Mouse (Mus musculus): ENCODE measurements around the gene Kcna2.
A peak's percentile ranks its signal among the peaks of the same experiment; 100 is the strongest.

Gene Kcna2

DNA sequence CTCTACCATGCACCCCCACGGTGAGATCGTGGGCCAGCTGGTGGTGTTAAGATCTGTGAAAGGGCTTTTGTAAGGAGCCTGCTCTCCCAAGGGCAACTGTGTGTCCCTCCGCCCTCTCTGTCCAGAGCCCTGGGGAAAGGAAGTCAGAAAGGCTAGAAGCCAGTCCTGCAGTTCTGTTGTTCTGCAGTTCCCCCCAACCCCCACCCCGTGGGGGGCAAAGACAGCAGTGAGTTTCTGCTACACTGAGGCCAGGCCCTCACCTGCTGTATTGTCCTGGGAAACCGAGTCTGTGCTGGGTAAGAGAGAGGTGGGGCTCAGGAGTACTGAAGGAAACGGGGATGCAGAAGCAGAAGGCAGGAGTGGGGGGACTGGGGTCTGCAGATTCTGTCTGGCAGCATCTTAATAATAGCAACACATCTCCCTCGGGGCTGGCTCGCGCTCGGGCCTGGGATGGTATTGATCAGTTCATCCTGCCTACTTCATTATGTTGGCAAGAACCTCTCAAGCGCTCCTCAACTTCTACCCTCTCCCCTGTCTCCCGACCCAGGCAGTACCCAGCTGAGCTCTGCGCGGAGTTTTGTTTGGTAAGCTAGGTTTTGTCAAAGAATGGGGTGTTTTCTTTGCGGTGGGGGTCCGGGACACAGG, at the start of gene Kcna2:
Gene Kcna2 (plus strand): TSS at position 336 of the 645 bp plus-strand sequence.
- no peak for DNase-seq (ENCODE audit: inconsistent age in 2 of 2, low spot score in 1 of 2)

DNA sequence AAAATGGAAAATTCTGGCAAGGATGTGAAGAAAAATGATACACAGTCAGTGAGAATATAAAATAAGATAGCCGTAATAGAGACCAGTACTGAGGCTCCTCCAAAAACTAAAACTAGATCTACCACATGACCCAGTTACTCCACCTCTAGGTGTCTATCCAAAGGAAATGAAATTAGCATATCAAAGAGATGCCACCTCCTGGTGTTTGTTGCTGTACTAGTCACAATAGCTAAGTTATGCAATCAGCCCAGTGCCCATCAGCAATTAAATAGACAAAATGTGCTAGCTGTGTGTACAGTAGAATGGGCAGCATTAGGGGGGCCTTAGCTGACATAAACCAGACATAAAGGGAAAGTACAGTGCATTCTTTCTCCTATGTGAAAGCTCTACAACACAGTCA, 39.5 kb upstream of the Kcna2 start:
- no peak for DNase-seq (ENCODE audit: inconsistent age in 2 of 2, low spot score in 1 of 2)

GRCm38 (mm10) chr3:107062771-107063170, 38.2 kb upstream of the Kcna2 start:
- peak in 1 of 2 experiments; percentile 46 for DNase-seq (ENCODE audit: inconsistent age in 2 of 2, low spot score in 1 of 2)

GRCm38 (mm10) chr3:107065510-107066095, 35.3 kb upstream of the Kcna2 start:
- DNase-seq (ENCODE audit: inconsistent age in 2 of 2, low spot score in 1 of 2): no peak

GRCm38 (mm10) chr3:107066165-107066850, 34.6 kb upstream of the Kcna2 start:
- DNase-seq (ENCODE audit: inconsistent age in 2 of 2, low spot score in 1 of 2): no peak

DNA sequence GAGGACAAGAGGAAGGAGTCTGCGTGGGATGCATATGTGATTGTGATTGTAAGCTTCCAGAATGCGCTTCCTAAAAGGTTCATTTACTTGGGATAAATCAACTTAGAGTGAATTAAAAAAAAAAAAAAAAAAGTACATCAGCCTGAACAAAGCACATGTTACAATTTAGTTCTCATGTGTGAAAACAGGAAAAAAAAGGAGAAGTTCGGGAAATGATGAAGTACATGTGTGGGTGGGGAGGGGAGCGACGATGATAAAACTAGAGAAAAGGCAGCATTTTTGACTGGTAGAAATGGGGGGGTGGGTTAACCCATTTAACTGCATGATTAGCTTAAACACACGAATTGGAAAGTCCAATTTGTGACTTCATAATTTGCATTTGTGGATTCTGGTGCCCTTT, 33.7 kb upstream of the Kcna2 start:
- no peak for DNase-seq (ENCODE audit: inconsistent age in 2 of 2, low spot score in 1 of 2)

DNA sequence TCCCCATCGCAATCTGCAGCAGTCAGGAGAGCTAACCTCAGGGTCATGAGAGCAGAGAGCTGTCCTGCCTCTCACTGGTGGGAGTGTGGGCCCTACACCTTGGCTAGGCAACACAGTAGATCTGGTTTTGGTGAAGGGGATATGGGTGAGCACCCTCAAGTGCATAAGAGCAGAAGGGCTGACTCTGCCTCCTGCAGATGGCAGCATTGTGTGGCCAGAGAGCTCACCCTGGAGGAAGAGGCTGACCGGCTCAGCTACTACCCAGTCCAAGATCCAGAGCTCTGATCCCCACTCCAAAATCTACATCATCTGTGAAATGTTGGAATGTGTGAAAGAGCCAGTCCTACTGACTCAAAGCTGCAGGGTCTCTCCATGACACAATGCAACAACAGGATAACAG, 27.1 kb upstream of the Kcna2 start:
- no peak for DNase-seq (ENCODE audit: inconsistent age in 2 of 2, low spot score in 1 of 2)

DNA sequence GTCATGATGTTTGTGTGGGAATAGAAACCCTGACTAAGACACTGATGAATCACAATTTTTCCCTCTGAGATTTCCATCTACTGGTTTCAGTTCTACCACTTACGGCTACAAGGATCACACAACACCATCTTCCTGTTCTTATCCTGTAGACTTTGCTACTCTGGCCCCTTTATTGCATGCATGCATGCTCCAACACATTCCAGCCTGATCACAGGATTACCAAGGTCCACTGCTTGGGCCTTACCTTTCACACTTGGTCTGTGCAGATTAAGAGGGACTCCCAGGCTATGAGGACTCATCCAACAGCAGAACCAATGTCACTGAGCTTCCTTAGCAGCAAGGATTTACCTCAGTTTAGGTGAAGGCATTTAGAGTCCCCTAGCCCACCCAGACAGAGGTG, 25.2 kb upstream of the Kcna2 start:
- DNase-seq (ENCODE audit: inconsistent age in 2 of 2, low spot score in 1 of 2): no peak

GRCm38 (mm10) chr3:107076658-107077057, 24.3 kb upstream of the Kcna2 start:
- peak in 1 of 2 experiments; percentile 5 for DNase-seq (ENCODE audit: inconsistent age in 2 of 2, low spot score in 1 of 2)

DNA sequence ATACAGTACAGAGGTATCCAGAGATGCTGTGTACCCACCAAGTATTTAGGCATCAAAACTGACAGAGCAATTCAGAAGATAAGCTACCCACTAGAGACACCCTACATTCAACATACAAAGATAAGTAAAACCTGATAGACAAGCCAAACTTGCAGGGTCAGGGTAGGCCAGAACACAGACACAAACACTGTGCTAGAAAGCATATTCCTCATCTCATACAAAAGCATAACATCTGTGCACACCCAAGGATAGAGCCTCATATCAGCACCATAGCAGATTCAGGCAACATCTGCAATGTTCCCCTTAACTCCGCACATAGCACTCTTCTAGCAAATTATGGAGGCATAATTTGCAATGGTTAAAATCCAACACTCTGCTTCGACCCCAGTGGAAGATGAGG, 23.8 kb upstream of the Kcna2 start:
- DNase-seq (ENCODE audit: inconsistent age in 2 of 2, low spot score in 1 of 2): no peak

DNA sequence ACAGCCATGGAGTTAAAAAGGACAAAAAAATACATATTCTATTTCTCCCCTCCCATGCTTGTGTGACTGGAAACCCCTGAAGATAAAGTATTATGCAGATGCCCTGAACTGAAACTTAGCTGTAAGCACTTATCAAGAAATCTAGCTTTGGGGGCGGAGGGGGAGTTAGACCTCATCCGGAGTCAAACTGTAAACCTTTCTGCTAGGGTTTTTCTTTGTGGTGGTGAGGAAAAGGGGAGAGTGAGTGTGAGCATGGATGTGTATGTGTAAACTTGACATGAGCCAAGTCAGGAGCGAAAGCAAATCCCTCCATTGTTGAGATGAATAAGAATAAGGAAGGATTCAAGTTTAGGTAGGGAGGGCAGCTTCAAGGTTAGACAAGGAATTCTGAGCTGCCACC, 20.1 kb upstream of the Kcna2 start:
- DNase-seq (ENCODE audit: inconsistent age in 2 of 2, low spot score in 1 of 2): no peak

DNA sequence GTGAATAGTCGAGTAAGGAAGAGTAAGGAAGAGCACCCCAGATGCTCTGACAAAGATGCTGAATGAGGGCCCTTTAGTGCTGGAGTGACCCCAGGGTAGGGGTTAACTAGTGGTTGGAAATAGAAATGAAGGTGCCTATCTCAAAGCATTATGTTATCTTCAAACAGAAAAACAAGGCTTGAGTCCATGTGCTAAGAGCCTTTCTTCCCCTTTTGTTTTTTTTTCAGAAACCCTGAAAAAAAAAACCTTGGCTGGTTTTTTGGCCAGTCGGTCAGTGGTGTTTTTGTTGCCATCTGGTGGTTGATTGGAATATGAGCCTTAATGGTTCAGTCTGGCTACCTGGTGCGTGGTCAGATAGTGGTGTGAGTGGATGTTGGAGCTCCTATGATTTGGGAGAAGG, 19.7 kb upstream of the Kcna2 start:
- DNase-seq (ENCODE audit: inconsistent age in 2 of 2, low spot score in 1 of 2): peak in 1 of 2 experiments; percentile 64

GRCm38 (mm10) chr3:107084586-107084985, 16.4 kb upstream of the Kcna2 start:
- no peak for DNase-seq (ENCODE audit: inconsistent age in 2 of 2, low spot score in 1 of 2)

- no peak for DNase-seq (ENCODE audit: inconsistent age in 2 of 2, low spot score in 1 of 2)
Measured at GRCm38 (mm10) chr3:107087410-107087809, 13.5 kb upstream of the Kcna2 start.

DNA sequence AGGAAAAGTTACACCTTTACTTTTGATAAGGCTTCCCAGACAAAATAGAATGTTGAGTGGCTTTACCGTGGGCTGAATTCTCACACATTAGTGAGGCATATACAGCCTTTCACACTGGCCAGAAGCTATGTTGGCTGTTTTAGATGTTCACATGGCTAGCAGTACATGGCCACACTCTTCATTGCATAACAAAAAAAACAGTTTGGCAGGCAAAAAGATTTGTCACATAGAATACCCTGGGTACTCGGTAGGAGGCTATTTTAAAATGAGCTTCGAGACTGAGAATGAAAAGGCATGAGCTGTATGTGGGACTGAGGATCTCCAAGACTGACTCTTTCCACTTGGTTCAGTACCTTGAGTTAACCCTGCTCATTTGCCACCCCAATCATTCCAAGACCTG, 12.1 kb upstream of the Kcna2 start:
- no peak for DNase-seq (ENCODE audit: inconsistent age in 2 of 2, low spot score in 1 of 2)

GRCm38 (mm10) chr3:107089475-107089874, 11.5 kb upstream of the Kcna2 start:
- DNase-seq (ENCODE audit: inconsistent age in 2 of 2, low spot score in 1 of 2): no peak

- DNase-seq (ENCODE audit: inconsistent age in 2 of 2, low spot score in 1 of 2): no peak
Measured at GRCm38 (mm10) chr3:107090001-107090400, 10.9 kb upstream of the Kcna2 start.

DNA sequence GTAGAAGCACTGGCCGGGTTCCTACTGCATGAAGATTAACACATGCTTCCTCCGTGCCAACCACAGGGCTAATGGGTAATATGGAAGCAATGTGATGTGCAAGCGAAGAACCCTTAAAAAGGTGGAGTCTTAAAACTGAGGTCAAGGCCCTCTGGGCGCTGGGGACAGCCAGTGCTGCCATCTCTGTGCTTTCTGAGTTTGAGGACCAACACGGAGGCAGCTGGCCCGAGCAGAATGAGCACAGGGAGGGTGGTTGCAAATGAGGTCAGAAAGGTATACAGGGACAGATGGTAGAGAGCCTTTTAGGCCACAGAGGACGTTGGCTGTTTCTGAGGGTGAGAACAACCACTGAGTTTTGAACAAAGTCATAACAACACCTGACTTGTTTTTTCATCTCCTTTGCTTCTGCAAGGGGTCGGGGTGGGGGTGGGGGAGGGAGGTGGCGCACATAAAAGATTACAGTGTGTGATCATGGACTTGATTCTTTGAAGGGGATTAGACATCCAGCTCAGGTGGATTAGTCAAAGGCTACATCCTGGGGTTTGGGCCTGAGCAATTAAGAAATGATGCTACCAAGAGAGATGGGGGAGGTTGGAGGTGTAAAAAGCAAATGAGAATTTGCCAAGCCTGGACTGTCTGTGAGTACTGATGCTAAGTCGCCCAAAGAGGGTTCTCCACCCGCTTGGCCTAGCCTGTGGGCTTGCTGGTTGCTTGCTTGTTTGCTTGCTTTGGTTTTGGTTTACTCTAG, 10.4 kb upstream of the Kcna2 start:
- DNase-seq (ENCODE audit: inconsistent age in 2 of 2, low spot score in 1 of 2): no peak

DNA sequence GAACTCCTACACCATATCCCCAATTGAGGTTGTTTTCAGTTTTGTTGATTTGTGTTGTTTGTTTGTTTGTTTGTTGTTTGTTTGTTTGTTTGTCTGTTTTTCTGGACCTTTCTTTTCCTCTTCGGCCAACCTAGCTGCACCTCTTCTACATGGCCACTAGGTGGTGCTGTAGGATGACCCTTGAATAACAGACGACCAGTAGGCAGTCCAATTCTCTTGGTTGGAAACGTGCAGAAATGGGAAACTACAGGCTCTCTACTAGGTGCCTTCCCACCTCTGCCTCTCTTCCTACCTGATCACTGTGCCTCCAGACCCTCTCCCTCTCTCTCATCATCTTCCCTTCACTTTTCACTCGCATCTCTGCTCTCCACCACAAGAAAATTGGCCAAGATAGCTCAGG, 6.9 kb upstream of the Kcna2 start:
- DNase-seq (ENCODE audit: inconsistent age in 2 of 2, low spot score in 1 of 2): peak; percentile 23 to 78

- no peak for DNase-seq (ENCODE audit: inconsistent age in 2 of 2, low spot score in 1 of 2)
Measured at GRCm38 (mm10) chr3:107096269-107096731, 4.6 kb upstream of the Kcna2 start.

DNA sequence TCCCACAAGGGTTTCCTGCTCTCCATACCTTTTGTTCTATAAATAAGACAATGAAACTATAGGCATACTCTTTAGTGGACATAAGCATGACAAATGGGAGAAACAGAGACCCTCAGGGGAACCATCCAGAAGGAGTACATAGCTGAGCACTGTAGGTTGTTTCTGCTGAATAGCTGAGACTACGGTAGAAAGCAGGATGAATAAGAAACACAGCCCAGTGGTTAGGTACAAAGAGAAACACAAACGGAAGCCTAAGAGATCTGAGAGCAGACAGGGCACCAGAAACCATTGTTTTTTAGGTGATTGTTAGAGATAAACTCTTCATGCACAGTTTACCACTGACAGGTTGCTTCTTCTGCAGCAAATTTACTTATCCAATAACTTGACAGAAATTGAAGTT, 1.1 kb upstream of the Kcna2 start:
- no peak for DNase-seq (ENCODE audit: inconsistent age in 2 of 2, low spot score in 1 of 2)

GRCm38 (mm10) chr3:107101456-107101786, 475 bp downstream of the Kcna2 start:
- peak in 1 of 2 experiments; percentile 43 for DNase-seq (ENCODE audit: inconsistent age in 2 of 2, low spot score in 1 of 2)
